Mouse (Mus musculus) thymus, postnatal 36 days (tissue): Measurements from ENCODE around the gene Inhbb.

Experiments used
- DNase-seq, 2 experiments: peaks; one replicate each; pipeline ENCODE4 v3.0.0; 2022; ENCODE audit warnings: mixed read lengths in 2 of 2

The Inhbb gene

DNA sequence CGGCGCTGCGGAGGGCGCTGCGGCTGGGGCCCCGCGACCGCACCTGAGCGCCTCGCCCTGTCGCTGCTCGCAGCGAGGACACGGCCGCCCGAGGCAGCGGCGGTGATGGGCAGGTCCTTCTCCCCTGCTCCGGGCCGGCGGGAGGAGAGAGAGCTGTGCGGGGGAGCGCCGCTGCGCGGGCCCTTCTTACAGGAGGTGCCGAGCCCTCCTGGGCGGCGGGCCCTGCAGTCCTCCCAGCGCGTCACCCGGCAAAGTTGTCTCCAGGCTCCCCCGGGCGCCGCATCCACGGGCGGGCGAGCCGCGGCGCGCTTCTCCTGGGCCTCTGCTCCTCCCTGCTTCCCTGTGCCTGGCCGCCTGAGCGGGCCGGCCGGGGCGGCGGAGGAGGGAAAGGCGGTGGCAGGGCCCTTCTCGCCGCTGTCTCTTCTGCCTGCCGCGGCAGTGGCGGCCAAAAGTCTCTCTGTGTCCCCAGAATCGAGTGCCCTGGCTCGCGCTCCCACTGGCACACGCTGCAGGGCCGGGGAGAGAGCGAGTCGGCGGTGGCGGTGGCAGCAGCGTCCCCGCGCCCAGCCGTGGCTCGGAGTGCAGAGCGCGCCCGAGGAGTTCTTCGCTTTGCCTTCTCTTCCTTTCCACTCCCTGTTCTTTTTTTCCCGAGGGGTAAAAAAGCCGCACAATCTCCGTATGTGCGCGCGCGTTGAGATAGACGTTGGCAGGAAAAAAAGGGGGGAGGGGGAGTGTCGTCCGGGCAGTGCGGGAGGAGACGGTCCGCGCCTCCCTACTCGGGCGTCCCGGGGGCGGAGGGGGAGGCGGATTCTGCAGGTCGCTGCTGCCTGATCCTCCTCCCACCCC lies at the start of gene Inhbb:
Gene Inhbb (minus strand): TSS at position 673 of the 846 bp plus-strand sequence.
- DNase-seq = no peak

- peak; percentile 52 to 63 for DNase-seq
These were observed 41.3 kb upstream of the Inhbb start for GRCm38 (mm10) chr1:119463386-119463785.

DNA sequence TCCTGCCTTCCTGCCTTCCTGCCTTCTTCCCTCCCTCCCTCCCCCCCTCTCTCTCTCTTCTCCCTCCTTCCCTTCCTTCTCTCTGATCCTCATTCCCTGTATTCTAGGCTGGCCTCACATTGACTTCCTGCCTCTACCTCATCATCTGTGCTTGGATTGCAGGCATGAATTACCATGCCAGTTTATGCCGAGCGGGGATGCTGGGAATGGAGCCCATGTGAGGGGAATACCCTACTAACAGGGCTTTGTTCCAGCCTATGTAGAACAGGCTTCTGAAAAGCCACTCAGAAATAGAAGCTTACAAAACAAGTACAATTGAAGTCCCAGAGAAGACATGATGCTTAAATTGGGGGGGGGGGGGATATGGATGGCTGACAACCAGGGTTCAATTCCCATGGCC lies 38.0 kb upstream of the Inhbb start:
- no peak for DNase-seq

DNA sequence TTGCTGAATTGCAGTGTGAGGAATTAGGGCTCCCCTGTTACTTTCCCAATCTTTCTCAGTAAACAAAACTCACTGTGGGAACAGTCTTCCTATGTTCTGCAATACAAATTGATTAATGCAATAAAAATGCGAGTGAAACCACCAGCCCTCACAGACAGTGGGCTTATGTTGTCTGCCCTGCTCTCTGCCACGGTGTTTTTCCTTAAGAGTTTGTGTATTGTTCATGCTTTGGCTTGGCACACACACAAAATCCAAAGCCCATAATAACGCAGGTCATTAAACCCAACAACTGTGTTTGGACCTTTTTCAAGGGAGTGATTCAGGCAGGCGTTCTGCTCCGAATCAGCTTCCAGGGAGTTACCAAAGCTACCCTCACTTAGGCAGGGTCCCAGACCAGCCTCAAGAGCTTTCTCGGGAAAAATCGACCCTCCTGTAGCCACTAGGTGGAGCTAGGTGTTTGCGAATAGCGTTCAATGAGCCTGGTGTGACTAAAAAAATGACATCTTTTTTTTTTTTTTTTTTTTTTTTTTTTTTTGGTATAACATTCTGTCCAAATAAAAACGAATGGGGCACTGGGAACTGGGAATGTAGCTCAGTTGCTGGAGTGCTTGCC lies 36.1 kb upstream of the Inhbb start:
- peak; percentile 55 to 59 for DNase-seq

GRCm38 (mm10) chr1:119457528-119457855 lies 35.4 kb upstream of the Inhbb start:
- no peak for DNase-seq

DNA sequence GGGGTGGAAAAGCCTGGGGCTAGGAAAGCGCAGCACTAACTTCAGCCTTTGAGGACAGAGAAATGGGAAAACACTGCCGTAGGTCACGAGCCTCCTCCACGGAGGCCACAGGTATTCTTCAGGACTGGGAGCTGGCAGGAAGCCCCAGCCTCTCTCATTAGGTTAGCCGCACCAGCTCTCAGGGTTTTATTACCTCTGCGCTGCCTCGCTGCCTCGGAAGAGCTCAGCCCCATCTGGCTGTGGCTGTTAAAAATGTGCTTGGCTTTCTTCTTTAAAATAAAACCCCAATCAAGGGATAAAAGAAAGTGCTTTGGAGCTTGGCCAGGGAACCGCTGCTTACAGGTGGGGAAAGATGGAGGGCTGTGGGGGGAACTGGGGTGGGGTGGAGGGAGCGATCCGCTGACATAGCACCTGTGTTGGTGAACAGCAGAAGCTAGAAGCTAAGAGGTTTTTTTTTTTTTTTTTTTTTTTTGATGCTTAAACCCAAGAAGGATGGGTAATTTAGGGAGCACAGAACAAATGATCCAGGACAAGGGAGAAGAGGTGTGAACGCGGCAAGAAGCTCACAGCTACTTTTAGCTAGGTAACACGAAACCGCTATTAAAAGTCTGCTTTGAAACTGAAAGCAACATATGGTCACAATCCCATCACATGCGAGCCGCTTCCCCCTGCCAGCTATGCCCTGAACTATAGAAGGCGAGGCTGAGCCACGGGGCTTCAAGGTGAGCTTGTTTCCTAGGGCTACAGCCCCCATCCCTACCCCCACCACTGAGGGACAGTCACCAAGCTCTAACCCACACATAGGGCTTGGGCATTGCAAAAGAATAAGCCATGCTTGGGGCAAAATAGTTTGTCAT lies 34.9 kb upstream of the Inhbb start:
- no peak for DNase-seq

DNA sequence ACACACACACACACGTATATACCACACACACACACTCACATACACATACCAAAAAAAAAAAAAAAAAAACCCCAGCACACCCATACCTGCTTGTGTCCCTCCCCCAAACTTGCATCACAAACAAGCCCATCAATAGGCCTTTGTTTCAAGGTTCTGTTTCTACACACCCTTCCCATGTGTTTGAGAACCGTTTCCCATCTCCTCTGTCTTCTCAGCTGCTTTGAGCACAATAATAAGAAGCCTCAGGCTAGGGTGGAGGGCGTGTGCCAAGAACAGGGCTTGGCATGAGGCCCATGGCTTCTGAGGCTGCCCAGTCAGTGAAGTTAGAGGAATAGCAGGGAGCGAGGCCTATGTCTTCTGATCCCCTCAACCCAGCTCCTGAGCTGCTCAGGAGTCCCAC lies 31.7 kb upstream of the Inhbb start:
- no peak for DNase-seq

DNA sequence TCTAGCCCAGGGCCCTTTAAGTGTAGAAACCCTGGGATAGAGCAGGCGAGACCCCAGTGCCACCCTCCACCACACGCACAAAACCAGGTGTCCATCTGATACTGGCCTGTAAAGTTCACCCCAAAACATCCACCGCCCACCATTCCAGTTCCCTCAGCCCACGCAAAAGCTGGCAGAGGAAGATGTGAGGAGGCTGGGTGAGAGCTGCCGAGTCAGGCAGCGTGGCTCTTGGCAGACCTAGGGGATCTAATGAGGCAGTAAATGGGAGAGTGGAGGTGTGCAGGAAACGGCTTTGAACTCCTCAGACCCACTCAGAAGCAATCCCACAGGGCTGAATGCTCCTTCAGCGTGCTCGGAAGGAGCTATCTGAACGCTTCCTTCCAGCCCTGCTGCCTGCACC lies 29.4 kb upstream of the Inhbb start:
- no peak for DNase-seq

DNA sequence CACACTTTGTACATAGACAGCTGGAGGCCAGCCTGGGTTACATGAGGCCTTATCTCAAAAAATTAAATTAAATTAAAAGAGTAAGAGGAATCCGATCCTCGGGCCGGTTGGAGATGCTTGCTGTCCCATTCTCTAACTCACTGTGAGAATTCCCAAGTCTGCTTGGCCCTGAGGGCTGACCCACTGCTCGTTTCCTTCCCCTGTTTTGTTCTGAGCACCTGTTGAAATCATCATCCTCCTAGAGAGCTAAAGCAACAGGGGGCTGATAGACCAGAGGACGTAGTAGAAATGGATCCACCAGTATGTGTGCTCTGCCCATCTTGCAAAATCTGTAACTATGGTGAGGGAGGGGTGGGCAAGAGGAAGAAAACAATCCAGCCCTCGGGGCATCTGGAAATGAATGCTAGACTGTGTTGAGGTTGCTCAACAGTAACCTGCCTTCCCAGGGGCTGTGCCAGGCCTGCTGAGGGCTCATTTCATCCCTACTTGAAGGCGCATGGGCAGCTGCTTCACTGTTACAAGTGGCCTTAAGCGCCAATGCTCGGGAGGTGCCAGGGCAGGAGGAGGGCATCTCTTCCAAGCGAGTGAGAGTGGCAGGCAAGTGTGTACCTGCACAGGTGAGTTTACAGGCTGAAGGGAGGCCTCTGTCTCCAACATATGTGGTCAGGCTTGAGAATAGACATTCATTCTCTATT lies 28.8 kb upstream of the Inhbb start:
- DNase-seq = no peak

DNA sequence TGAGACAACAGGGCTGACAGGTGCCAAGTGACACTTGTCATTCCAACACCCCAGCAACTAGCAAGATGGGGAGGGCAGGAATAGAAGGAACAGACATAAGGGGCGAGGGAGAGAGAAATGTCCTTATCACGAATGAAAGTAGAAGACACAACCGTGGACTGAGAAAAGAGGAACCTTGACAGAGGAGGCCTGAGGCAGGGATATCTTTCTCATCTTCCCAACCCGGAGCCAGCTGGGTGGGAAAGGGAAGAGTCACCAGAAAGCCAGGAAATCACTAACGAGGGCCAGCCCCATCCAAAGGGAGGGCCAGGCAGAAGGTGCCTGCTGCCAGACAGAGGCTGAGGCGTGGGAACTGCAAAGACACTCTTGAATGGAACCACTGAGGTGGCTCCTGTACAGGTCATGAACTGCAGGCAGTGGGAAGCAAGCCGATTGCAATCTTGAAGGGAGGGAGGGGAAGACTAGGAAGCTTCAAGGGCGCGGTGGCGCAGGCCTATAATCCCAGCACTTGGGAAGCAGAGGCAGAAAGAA lies 24.8 kb upstream of the Inhbb start:
- DNase-seq = no peak

- no peak for DNase-seq
These were observed 21.7 kb upstream of the Inhbb start for GRCm38 (mm10) chr1:119443591-119444350.

- no peak for DNase-seq
These were observed 20.9 kb upstream of the Inhbb start for GRCm38 (mm10) chr1:119442901-119443300.

GRCm38 (mm10) chr1:119438105-119438637 lies 16.1 kb upstream of the Inhbb start:
- DNase-seq = no peak

GRCm38 (mm10) chr1:119437401-119437800 lies 15.4 kb upstream of the Inhbb start:
- DNase-seq = no peak

- DNase-seq = no peak
These were observed 2.3 kb upstream of the Inhbb start for GRCm38 (mm10) chr1:119424141-119424860.

DNA sequence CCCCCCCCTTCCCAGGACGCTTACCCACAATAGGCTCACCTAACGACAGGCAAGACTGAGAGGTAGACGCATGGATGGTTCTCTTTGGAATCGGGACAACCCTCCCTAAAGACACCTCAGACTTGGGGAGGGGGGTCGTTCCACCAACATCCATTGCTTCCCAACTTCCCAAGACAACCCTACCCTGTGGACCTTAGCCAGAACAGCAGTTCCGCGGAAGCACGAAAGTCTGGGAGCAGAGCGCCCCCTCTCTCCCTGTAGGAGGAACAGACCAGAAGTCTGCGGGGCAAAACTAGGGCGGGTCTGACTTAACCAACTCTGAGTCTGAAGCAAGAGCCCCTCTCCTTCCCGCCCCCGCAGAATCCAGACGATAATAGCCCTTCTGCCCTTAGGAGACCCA lies 1.5 kb upstream of the Inhbb start:
- DNase-seq = no peak

DNA sequence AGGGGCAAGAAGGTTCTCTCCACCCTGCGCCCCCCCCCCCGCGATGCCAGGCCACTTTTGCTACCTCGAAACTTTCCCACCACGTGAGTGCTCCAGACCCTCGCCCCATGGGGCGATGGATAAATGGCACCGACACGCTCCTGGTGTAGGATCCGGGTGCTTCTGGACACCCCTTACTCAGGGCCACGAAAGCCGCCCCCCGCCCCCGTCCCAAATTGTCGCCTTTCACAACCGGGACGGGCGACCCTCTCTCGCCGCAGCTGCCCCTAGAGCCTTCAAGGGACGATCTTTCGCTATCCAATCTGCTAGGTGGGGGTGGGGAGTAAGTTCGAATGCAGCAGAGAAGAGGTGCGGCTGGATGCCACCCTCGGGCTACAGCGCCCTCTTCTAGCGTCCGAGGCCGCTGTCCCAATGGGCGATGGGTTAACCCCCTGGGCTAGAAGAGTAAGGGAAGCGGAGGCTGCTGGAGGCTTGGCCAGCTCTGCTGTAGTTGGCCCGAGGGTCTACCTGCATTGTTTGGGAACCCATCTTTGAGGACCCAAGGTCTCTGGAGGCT lies 490 bp upstream of the Inhbb start:
- no peak for DNase-seq

GRCm38 (mm10) chr1:119420984-119421575 lies 968 bp downstream of the Inhbb start:
- DNase-seq = no peak

DNA sequence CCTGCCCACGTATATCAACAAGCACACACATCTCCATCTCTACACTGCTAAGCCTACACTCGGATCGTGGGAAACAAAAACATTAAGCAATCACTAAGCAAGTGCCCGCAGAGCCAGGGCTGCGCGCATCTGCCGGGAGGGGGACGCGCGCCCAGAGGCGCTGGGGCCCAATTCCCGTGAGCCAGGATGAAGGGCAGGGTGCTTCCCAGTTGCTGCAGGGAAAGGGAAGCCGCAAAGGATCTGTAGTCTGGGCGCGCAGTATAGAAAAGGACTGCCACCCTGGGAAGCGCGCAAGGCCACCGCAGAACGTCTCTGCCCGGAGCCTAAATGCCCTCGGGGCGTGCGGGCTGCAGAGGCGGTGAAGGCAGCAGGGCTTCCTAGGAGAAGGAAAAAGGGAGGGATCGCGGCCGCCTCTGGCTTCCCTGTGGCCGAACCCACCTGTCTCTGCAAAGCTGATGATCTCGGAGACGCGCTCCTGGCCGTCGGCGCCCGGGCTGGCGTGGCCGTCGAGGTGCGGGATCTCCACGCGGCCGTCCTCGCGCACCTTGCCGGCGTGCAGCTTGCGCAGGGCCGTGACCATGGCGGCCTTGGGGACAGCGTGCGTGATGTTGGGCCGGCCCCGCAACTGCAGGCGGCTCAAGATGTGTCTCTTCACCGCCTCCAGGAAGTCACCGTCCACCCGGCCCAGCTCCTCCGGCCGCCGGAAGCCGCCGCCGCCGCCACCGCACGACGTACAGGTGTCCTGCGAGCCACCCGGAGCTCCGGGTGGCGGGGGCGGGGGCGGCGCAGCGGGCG lies 1.7 kb downstream of the Inhbb start:
- DNase-seq = no peak
